Mouse (Mus musculus): Measurements from ENCODE around the gene Blm. TPM values are rescaled to one million over a fixed set of nuclear protein-coding genes. Genes with fewer than 3 reads are reported as not detected.

The Blm gene
- polyA plus RNA-seq, 1 experiment from 2014 or later: 29.6 TPM

- Histone ChIP-seq H3K4me3 (no peak overlapping the region), H3K9me3 (no peaks in the 10 kb centered on the region), H3K9ac (no peak overlapping the region), H3K27ac (no peak overlapping the region; the same call in 1 of the 2 replicates), H3K27me3 (no peaks in the 10 kb centered on the region), H3K4me1 (peaks cover 37% of the 10 kb centered on the region), H3K36me3 (no peaks in the 10 kb centered on the region), H3K4me2 (no peak overlapping the region)
- ATAC-seq (ENCODE audit: borderline replicate concordance, extremely low read depth, low FRiP score, low TSS enrichment): no peak
- 52% methylated on average over 8 of the region's 8 CpGs for WGBS
Observed at GRCm38 (mm10) chr7:80558101-80558500, 23.2 kb upstream of the Blm start.

- H3K4me1 ChIP-seq: peaks cover 37% of the 10 kb centered on the region
- no peak for ATAC-seq (ENCODE audit: borderline replicate concordance, extremely low read depth, low FRiP score, low TSS enrichment)
- 78% methylated on average over 4 of the region's 4 CpGs for WGBS
- no peaks in the 10 kb centered on the region for H3K9me3 ChIP-seq
- H3K27me3 ChIP-seq: no peaks in the 10 kb centered on the region
- H3K36me3 ChIP-seq: no peaks in the 10 kb centered on the region
- no peak overlapping the region for H3K9ac ChIP-seq
- H3K27ac ChIP-seq: no peak overlapping the region
- no peak overlapping the region for H3K4me2 ChIP-seq
- no peak overlapping the region for H3K4me3 ChIP-seq
Observed at GRCm38 (mm10) chr7:80557161-80557560, 22.2 kb upstream of the Blm start.

GRCm38 (mm10) chr7:80556166-80556565, 21.2 kb upstream of the Blm start:
- no peak overlapping the region for H3K4me2 ChIP-seq
- no peaks in the 10 kb centered on the region for H3K36me3 ChIP-seq
- H3K4me3 ChIP-seq: no peak overlapping the region
- H3K4me1 ChIP-seq: peaks cover 37% of the 10 kb centered on the region
- H3K9me3 ChIP-seq: no peaks in the 10 kb centered on the region
- H3K27ac ChIP-seq: no peak overlapping the region
- WGBS: 68% methylated on average over 3 of the region's 3 CpGs
- H3K9ac ChIP-seq: no peak overlapping the region
- no peaks in the 10 kb centered on the region for H3K27me3 ChIP-seq
- ATAC-seq (ENCODE audit: borderline replicate concordance, extremely low read depth, low FRiP score, low TSS enrichment): no peak

GRCm38 (mm10) chr7:80555146-80555545, 20.2 kb upstream of the Blm start:
- H3K36me3 ChIP-seq: no peaks in the 10 kb centered on the region
- no peak overlapping the region for H3K4me3 ChIP-seq
- H3K27me3 ChIP-seq: no peaks in the 10 kb centered on the region
- no peak for ATAC-seq (ENCODE audit: borderline replicate concordance, extremely low read depth, low FRiP score, low TSS enrichment)
- no peaks in the 10 kb centered on the region for H3K9me3 ChIP-seq
- no peak overlapping the region for H3K4me2 ChIP-seq
- peaks cover 37% of the 10 kb centered on the region for H3K4me1 ChIP-seq
- H3K9ac ChIP-seq: no peak overlapping the region
- WGBS: 68% methylated on average over 3 of the region's 3 CpGs
- peak overlapping the region; percentile 95 for H3K27ac ChIP-seq

- no peaks in the 10 kb centered on the region for H3K9me3 ChIP-seq
- peak overlapping the region; percentile 25; the same call in 1 of the 2 replicates for H3K4me2 ChIP-seq
- peaks cover 37% of the 10 kb centered on the region for H3K4me1 ChIP-seq
- H3K9ac ChIP-seq: no peak overlapping the region
- no peaks in the 10 kb centered on the region for H3K36me3 ChIP-seq
- no peaks in the 10 kb centered on the region for H3K27me3 ChIP-seq
- peak; percentile 96 for ATAC-seq (ENCODE audit: borderline replicate concordance, extremely low read depth, low FRiP score, low TSS enrichment)
- H3K4me3 ChIP-seq: no peak overlapping the region
- peak overlapping the region; percentile 95 for H3K27ac ChIP-seq
- WGBS: 34% methylated on average over 22 of the region's 22 CpGs
Observed at GRCm38 (mm10) chr7:80554180-80555021, 19.5 kb upstream of the Blm start.

GRCm38 (mm10) chr7:80548513-80549260, 13.8 kb upstream of the Blm start:
- H3K9ac ChIP-seq: no peak overlapping the region
- peaks cover under 1% of the 10 kb centered on the region; the same call in 1 of the 2 replicates for H3K4me1 ChIP-seq
- ATAC-seq (ENCODE audit: borderline replicate concordance, extremely low read depth, low FRiP score, low TSS enrichment): no peak
- 76% methylated on average over 7 of the region's 7 CpGs for WGBS
- H3K27me3 ChIP-seq: no peaks in the 10 kb centered on the region
- H3K36me3 ChIP-seq: no peaks in the 10 kb centered on the region
- H3K4me3 ChIP-seq: no peak overlapping the region
- H3K4me2 ChIP-seq: no peak overlapping the region
- no peaks in the 10 kb centered on the region for H3K9me3 ChIP-seq
- H3K27ac ChIP-seq: no peak overlapping the region

GRCm38 (mm10) chr7:80542139-80542831, 7.4 kb upstream of the Blm start:
- 65% methylated on average over 7 of the region's 7 CpGs for WGBS

GRCm38 (mm10) chr7:80539581-80539980, 4.7 kb upstream of the Blm start:
- no peak overlapping the region for H3K27ac ChIP-seq
- no peaks in the 10 kb centered on the region for H3K27me3 ChIP-seq
- no peaks in the 10 kb centered on the region for H3K9me3 ChIP-seq
- no peaks in the 10 kb centered on the region for H3K36me3 ChIP-seq
- no peaks in the 10 kb centered on the region for H3K4me1 ChIP-seq
- H3K4me2 ChIP-seq: no peak overlapping the region
- ATAC-seq (ENCODE audit: borderline replicate concordance, extremely low read depth, low FRiP score, low TSS enrichment): no peak
- H3K4me3 ChIP-seq: no peak overlapping the region
- H3K9ac ChIP-seq: no peak overlapping the region
- 60% methylated on average over 5 of the region's 5 CpGs for WGBS

More at GRCm38 (mm10) chr7:80542139-80542831, 7.4 kb upstream of the Blm start:
- Histone ChIP-seq H3K9ac (no peak overlapping the region), H3K9me3 (no peaks in the 10 kb centered on the region), H3K4me1 (no peaks in the 10 kb centered on the region), H3K27ac (no peak overlapping the region), H3K27me3 (no peaks in the 10 kb centered on the region), H3K4me3 (no peak overlapping the region), H3K4me2 (no peak overlapping the region), H3K36me3 (no peaks in the 10 kb centered on the region)
- no peak for ATAC-seq (ENCODE audit: borderline replicate concordance, extremely low read depth, low FRiP score, low TSS enrichment)

- peak; percentile 44; the same call in 1 of the 2 replicates for ATAC-seq (ENCODE audit: borderline replicate concordance, extremely low read depth, low FRiP score, low TSS enrichment)
- H3K4me3 ChIP-seq: peak overlapping the region; percentile 85
- under 1% methylated on average over 32 of the region's 32 CpGs for WGBS
- H3K36me3 ChIP-seq: no peaks in the 10 kb centered on the region
- no peaks in the 10 kb centered on the region for H3K27me3 ChIP-seq
- H3K4me2 ChIP-seq: peak overlapping the region; percentile 93
- H3K4me1 ChIP-seq: peaks cover 10% of the 10 kb centered on the region; the same call in 1 of the 2 replicates
- H3K27ac ChIP-seq: peak overlapping the region; percentile 77; the same call in 1 of the 2 replicates
- no peaks in the 10 kb centered on the region for H3K9me3 ChIP-seq
- H3K9ac ChIP-seq: peak overlapping the region; percentile 82
Observed at GRCm38 (mm10) chr7:80534291-80535008, 469 bp downstream of the Blm start.

- Histone ChIP-seq H3K27ac (no peak overlapping the region), H3K9ac (no peak overlapping the region), H3K9me3 (no peaks in the 10 kb centered on the region), H3K4me3 (no peak overlapping the region), H3K36me3 (no peaks in the 10 kb centered on the region), H3K27me3 (no peaks in the 10 kb centered on the region), H3K4me1 (peaks cover 10% of the 10 kb centered on the region; the same call in 1 of the 2 replicates), H3K4me2 (no peak overlapping the region)
- WGBS: 79% methylated on average over 6 of the region's 6 CpGs
- ATAC-seq (ENCODE audit: borderline replicate concordance, extremely low read depth, low FRiP score, low TSS enrichment): no peak
Observed at GRCm38 (mm10) chr7:80531087-80531486, 3.8 kb downstream of the Blm start.

GRCm38 (mm10) chr7:80530646-80531045, 4.3 kb downstream of the Blm start:
- ATAC-seq (ENCODE audit: borderline replicate concordance, extremely low read depth, low FRiP score, low TSS enrichment): no peak
- Histone ChIP-seq H3K27me3 (no peaks in the 10 kb centered on the region), H3K9me3 (no peaks in the 10 kb centered on the region), H3K4me3 (no peak overlapping the region), H3K27ac (no peak overlapping the region), H3K4me1 (peaks cover 10% of the 10 kb centered on the region; the same call in 1 of the 2 replicates), H3K9ac (no peak overlapping the region), H3K4me2 (no peak overlapping the region), H3K36me3 (no peaks in the 10 kb centered on the region)
- 94% methylated on average over 2 of the region's 2 CpGs for WGBS
